In genomic region chr5:71095180-71095579, GRCm38 (mm10) we compare ENCODE assay signal across 8 mouse cellular contexts. TPM values are rescaled to one million over a fixed set of nuclear protein-coding genes. Genes with fewer than 3 reads are reported as not detected.
DNase-seq lines count a peak whose midpoint lies in the region; ATAC-seq and TF ChIP-seq lines count a peak whose summit lies in the region.

No protein-coding gene starts in this region.

- ATAC-seq in heart, embryonic 12.5 days (ENCODE audit: insufficient number of reproducible peaks, low FRiP score) = no peak
- peak; percentile 47; the same call in 1 of the 2 replicates for ATAC-seq in midbrain, postnatal 0 days (ENCODE audit: low FRiP score)

- no peaks in the 10 kb centered on the region for H3K36me3 ChIP-seq in heart, embryonic 12.5 days
- H3K36me3 ChIP-seq in midbrain, postnatal 0 days (ENCODE audit: insufficient read depth, low read length) = no peaks in the 10 kb centered on the region

- WGBS in heart, embryonic 12.5 days = under 1% methylated on average over 19 of the region's 19 CpGs
- WGBS in midbrain, postnatal 0 days = under 1% methylated on average over 19 of the region's 19 CpGs

- DNase-seq in heart, adult 18-20 months = no peak
- DNase-seq in cerebellum, postnatal 10 days = peak; percentile 74 to 81
- peak; percentile 26 to 57 for DNase-seq in frontal cortex, postnatal 10 days (ENCODE audit: low spot score in 2 of 2)
- peak; percentile 46 to 51 for DNase-seq in layer of hippocampus, postnatal 25 days (ENCODE audit: extremely low spot score in 1 of 2, low spot score in 1 of 2)
- DNase-seq in midbrain, postnatal 0 days (ENCODE audit: low spot score) = peak; percentile 76
- DNase-seq in thymus, postnatal 0 days (ENCODE audit: low spot score) = no peak
- DNase-seq in ovary, postnatal 14 days (ENCODE audit: low spot score) = no peak

- peaks cover 10% of the 10 kb centered on the region; the same call in 1 of the 2 replicates for H3K27me3 ChIP-seq in heart, embryonic 12.5 days (replicated peaks)
- no peaks in the 10 kb centered on the region for H3K27me3 ChIP-seq in midbrain, postnatal 0 days (ENCODE audit: insufficient read depth, low read length)

- H3K27ac ChIP-seq in heart, embryonic 12.5 days (ENCODE audit: poor library complexity, severe bottlenecking) = no peak overlapping the region
- peak overlapping the region; percentile 93 for H3K27ac ChIP-seq in midbrain, postnatal 0 days (ENCODE audit: low read depth, low read length)

- H3K9me3 ChIP-seq in heart, embryonic 12.5 days (replicated peaks) = no peaks in the 10 kb centered on the region
- no peaks in the 10 kb centered on the region for H3K9me3 ChIP-seq in midbrain, postnatal 0 days (ENCODE audit: low read length)

- peak overlapping the region; percentile 66 for H3K4me3 ChIP-seq in heart, embryonic 12.5 days
- peak overlapping the region; percentile 76 for H3K4me3 ChIP-seq in midbrain, postnatal 0 days (ENCODE audit: low read depth, low read length)

- H3K9ac ChIP-seq in heart, embryonic 12.5 days = peak overlapping the region; percentile 62
- H3K9ac ChIP-seq in midbrain, postnatal 0 days (replicated peaks; ENCODE audit: low read length, poor library complexity, severe bottlenecking) = peak overlapping the region; percentile 87

- H3K4me2 ChIP-seq in heart, embryonic 12.5 days = peak overlapping the region; percentile 100
- H3K4me2 ChIP-seq in midbrain, postnatal 0 days (ENCODE audit: low read depth, low read length, poor library complexity, severe bottlenecking) = peak overlapping the region; percentile 68

- H3K4me1 ChIP-seq in heart, embryonic 12.5 days (replicated peaks) = no peaks in the 10 kb centered on the region
- no peaks in the 10 kb centered on the region for H3K4me1 ChIP-seq in midbrain, postnatal 0 days (ENCODE audit: insufficient read depth, low read length)

- no peak for TF ChIP-seq CTCF in midbrain, postnatal 0 days (IDR thresholded peaks at IDR 0.05)

RNA-seq across cellular contexts. Expression of gene Gabra2, which starts 0.5 kb away (rescaled TPM):
- polyA plus RNA-seq in heart, embryonic 12.5 days (2016; fragmentation: Nextera tagmentation; extraction: Ambion mirVana) = 0.56 and 1.2 TPM in 2 replicates
- total RNA-seq in heart, adult 18-20 months (2021) = not detected
- 100 to 1,000 TPM; 128 to 134 TPM for total RNA-seq in layer of hippocampus, postnatal 25 days (2021)
- total RNA-seq in midbrain, postnatal 0 days (2014; rRNA removed) = 29.4 and 36.7 TPM in 2 replicates
- polyA plus RNA-seq in midbrain, postnatal 0 days (2015; fragmentation: Nextera tagmentation; extraction: Ambion mirVana) = 52.1 and 72.4 TPM in 2 replicates
- 0.04 and 0.07 TPM in 2 replicates for polyA plus RNA-seq in thymus, postnatal 0 days (2015; fragmentation: Nextera tagmentation; extraction: Ambion mirVana)

Comparison
In these comparisons a context has a peak if more than half of its experiments do, and no peak if none do; other contexts are left out.
1. DNase-seq: peak in cerebellum, postnatal 10 days (2 of 2), frontal cortex, postnatal 10 days (2 of 2), layer of hippocampus, postnatal 25 days (2 of 2) and midbrain, postnatal 0 days (single experiment); none in heart, adult 18-20 months (0 of 2), thymus, postnatal 0 days (single experiment) and ovary, postnatal 14 days (single experiment).
2. RNA of gene Gabra2, which starts 0.5 kb away (total RNA-seq): 128 to 134 TPM in layer of hippocampus, postnatal 25 days and 29.4 to 36.7 TPM in midbrain, postnatal 0 days; not detected in heart, adult 18-20 months; every median in the first group is over 10 times any median in the second.